Mouse (Mus musculus): ENCODE measurements around the gene Zdhhc16. TPM values are rescaled to one million over a fixed set of nuclear protein-coding genes. Genes with fewer than 3 reads are reported as not detected.

The Zdhhc16 gene
- polyA plus RNA-seq, 1 experiment: 176 TPM

DNA sequence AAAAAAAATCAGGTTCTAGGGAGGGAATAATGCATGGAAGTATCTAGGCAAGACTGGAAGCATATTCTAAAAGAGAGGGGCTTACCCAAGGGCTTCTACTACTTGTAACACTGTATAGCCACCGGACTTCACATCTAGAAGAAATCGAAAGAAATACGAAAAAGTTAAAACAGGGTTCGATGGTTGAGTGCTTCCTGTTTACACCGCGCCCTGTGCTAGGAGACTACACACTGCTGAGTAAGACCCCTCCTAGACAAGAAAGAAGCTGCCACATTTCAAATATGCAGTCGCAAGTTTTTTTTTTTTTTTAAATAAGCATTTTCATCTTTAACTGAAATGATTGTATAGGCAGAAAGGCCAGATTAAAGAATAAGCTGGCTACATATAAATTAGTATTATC lies 36.3 kb downstream of the Zdhhc16 start:
- peaks cover 39% of the 10 kb centered on the region for H3K36me3 ChIP-seq (ENCODE audit: control insufficient read depth, insufficient read depth, low read length)
- H3K4me1 ChIP-seq (replicated peaks; ENCODE audit: control insufficient read depth, insufficient read depth, low read length): peaks cover 7% of the 10 kb centered on the region
- DNase-seq: peak; percentile 16
- TF ChIP-seq CTCF (IDR thresholded peaks at IDR 0.05; ENCODE audit: borderline replicate concordance, control insufficient read depth, extremely low read depth, insufficient read depth, low read length, poor library complexity) (no peak), POLR2A (IDR thresholded peaks at IDR 0.05; ENCODE audit: control insufficient read depth, extremely low read depth, insufficient read depth, low read length, poor library complexity) (no peak)
- H3K27ac ChIP-seq (ENCODE audit: control insufficient read depth, insufficient read depth, low read length): no peak overlapping the region
- H3K27me3 ChIP-seq (ENCODE audit: control insufficient read depth, insufficient read depth, low read length): no peaks in the 10 kb centered on the region
- H3K4me3 ChIP-seq (ENCODE audit: control insufficient read depth, insufficient read depth, low read length): no peak overlapping the region
- 47% methylated on average over 7 of the region's 7 CpGs for WGBS

DNA sequence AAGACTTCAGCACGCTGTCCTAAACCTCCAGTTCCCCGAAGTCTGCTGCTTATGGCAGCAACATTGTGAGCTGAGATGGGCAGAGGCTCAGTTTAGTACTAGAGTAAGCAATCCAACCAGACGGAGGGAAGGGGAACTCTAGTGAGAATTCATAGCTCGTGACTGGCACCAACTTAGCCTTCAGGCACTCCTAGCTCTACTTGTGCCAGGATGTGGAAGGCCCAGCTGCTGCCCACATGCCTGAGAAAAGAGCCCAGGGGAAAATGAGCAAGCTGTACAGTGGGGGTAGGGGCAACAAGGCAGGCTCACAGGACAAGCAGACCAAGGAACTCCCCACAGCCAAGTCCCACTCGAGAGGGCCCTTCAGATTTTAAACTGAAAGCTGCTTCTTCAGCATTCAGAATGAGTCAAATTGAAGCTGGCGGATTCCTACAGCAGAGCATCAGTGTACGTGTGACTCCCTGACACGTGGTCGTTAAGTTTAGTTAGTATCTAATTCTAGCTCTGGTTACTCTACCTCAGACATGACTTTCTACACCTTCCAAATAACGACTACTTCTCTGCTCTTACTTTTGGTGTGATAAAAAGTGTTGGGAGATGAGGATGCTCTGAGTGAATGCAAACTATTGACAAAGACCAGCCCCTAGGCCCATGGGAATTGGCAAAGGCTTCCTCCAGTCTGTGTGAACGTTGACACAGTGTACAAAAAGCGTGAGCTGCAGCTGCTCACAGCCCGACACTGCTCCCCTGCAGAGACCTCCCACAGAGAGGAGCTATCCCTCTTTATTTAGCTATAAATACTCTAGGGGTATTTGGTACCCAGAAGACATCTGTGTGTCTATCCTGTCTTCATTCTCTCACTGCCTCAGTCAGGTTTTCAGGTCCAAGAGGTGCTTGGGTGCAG lies 40.9 kb downstream of the Zdhhc16 start:
- TF ChIP-seq POLR2A (IDR thresholded peaks at IDR 0.05; ENCODE audit: control insufficient read depth, extremely low read depth, insufficient read depth, low read length, poor library complexity) (no peak), CTCF (IDR thresholded peaks at IDR 0.05; ENCODE audit: borderline replicate concordance, control insufficient read depth, extremely low read depth, insufficient read depth, low read length, poor library complexity) (no peak)

GRCm38 (mm10) chr19:41980422-41980818 lies 47.1 kb downstream of the Zdhhc16 start:
- Histone ChIP-seq H3K36me3 (ENCODE audit: control insufficient read depth, insufficient read depth, low read length) (no peaks in the 10 kb centered on the region), H3K4me3 (ENCODE audit: control insufficient read depth, insufficient read depth, low read length) (peak overlapping the region; percentile 68), H3K27ac (ENCODE audit: control insufficient read depth, insufficient read depth, low read length) (peak overlapping the region; percentile 39; the same call in 1 of the 2 replicates), H3K27me3 (ENCODE audit: control insufficient read depth, insufficient read depth, low read length) (no peaks in the 10 kb centered on the region), H3K4me1 (replicated peaks; ENCODE audit: control insufficient read depth, insufficient read depth, low read length) (peaks cover 6% of the 10 kb centered on the region)
- 1% methylated on average over 16 of the region's 16 CpGs for WGBS
- no peak for DNase-seq
- TF ChIP-seq POLR2A (IDR thresholded peaks at IDR 0.05; ENCODE audit: control insufficient read depth, extremely low read depth, insufficient read depth, low read length, poor library complexity): no peak
- TF ChIP-seq CTCF (IDR thresholded peaks at IDR 0.05; ENCODE audit: borderline replicate concordance, control insufficient read depth, extremely low read depth, insufficient read depth, low read length, poor library complexity): no peak

More for the DNA sequence above, 40.9 kb downstream of the Zdhhc16 start:
- peaks cover 6% of the 10 kb centered on the region for H3K4me1 ChIP-seq (replicated peaks; ENCODE audit: control insufficient read depth, insufficient read depth, low read length)
- no peaks in the 10 kb centered on the region for H3K27me3 ChIP-seq (ENCODE audit: control insufficient read depth, insufficient read depth, low read length)
- DNase-seq: no peak
- 0 out of 2 replicates have a peak, but pooled peaks cover 6% of the 10 kb centered on the region for H3K36me3 ChIP-seq (ENCODE audit: control insufficient read depth, insufficient read depth, low read length)
- 94% methylated on average over 13 of the region's 13 CpGs for WGBS
- no peak overlapping the region for H3K27ac ChIP-seq (ENCODE audit: control insufficient read depth, insufficient read depth, low read length)
- H3K4me3 ChIP-seq (ENCODE audit: control insufficient read depth, insufficient read depth, low read length): no peak overlapping the region

DNA sequence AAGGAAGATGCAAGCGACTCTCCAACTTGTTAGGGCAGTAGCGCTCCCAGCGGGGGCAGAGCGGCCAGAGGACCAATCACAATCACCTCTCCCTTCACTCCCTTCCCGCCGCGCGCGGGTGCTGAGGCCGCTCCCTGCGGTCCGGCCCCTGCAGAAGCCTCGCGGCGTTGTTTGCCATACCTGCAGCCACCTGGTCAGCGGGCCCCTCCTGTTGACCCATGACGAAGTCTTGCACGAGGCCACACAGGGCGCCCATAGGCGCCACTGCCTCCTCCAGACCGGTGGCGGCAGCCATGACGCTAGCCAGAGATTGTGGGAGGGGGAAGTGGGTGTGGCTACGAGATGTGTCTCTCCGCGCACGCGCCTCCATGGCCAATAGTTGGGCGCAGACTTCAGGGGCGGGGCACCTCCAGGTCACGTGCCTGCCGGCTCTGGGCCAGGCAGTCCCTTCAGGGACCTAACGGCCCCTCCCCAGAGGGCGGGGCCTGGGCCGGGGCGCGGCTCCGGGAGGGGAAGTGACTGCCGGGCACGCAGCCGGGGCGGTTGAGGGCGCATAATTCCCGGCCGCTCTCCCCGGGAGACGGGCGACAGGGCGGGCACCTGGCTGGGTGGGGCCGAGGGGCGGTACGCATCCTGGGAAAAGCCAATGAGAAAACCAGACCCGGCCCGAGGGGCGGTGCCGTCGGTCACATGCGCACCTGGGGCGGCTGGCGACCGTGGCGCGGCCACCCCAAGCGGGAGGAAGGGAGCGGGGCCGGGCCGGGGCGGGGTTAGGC lies 47.7 kb downstream of the Zdhhc16 start, which contains the start of gene Mms19:
TSS of gene Mms19 (minus strand) at position 339 of the 776 bp plus-strand sequence.
- Histone ChIP-seq H3K4me3 (ENCODE audit: control insufficient read depth, insufficient read depth, low read length) (peak within 1 kb of the TSS; percentile 68), H3K27me3 (ENCODE audit: control insufficient read depth, insufficient read depth, low read length) (no peaks in the 10 kb centered on the region), H3K4me1 (replicated peaks; ENCODE audit: control insufficient read depth, insufficient read depth, low read length) (peaks cover 6% of the 10 kb centered on the region), H3K27ac (ENCODE audit: control insufficient read depth, insufficient read depth, low read length) (peak within 1 kb of the TSS; percentile 39; the same call in 1 of the 2 replicates), H3K36me3 (ENCODE audit: control insufficient read depth, insufficient read depth, low read length) (no peaks in the 10 kb centered on the region)
- TF ChIP-seq POLR2A (IDR thresholded peaks at IDR 0.05; ENCODE audit: control insufficient read depth, extremely low read depth, insufficient read depth, low read length, poor library complexity) (peak; percentile 83), CTCF (IDR thresholded peaks at IDR 0.05; ENCODE audit: borderline replicate concordance, control insufficient read depth, extremely low read depth, insufficient read depth, low read length, poor library complexity) (peak; percentile 48; the same call in 1 of the 2 replicates)
- DNase-seq: peak; percentile 100
- under 1% methylated on average over 67 of the region's 68 CpGs for WGBS

DNA sequence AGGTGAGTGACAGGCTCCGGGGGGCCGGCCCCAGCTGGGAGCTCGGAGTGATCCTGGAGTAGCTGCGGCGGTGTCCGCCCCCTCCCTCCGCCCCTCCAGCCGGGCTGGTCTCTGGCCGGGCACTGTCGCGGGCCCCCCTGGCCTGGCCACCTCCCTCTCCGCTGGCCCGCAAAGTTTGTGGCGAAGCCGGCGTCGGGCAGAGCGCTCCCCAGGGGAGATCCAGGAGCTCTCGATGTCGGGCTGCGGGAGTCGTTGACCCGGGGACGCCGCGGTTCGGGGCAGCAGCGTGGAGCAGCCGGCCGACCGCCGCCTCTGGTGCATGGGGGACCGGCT lies 48.3 kb downstream of the Zdhhc16 start, which contains the start of gene Ubtd1:
TSS of gene Ubtd1 (plus strand) at position 169 of the 333 bp plus-strand sequence.
- no peak for DNase-seq
- Histone ChIP-seq H3K4me1 (replicated peaks; ENCODE audit: control insufficient read depth, insufficient read depth, low read length) (peaks cover 6% of the 10 kb centered on the region), H3K27ac (ENCODE audit: control insufficient read depth, insufficient read depth, low read length) (peak within 1 kb of the TSS; percentile 39; the same call in 1 of the 2 replicates), H3K27me3 (ENCODE audit: control insufficient read depth, insufficient read depth, low read length) (no peaks in the 10 kb centered on the region), H3K4me3 (ENCODE audit: control insufficient read depth, insufficient read depth, low read length) (peak within 1 kb of the TSS; percentile 68), H3K36me3 (ENCODE audit: control insufficient read depth, insufficient read depth, low read length) (no peaks in the 10 kb centered on the region)
- TF ChIP-seq CTCF (IDR thresholded peaks at IDR 0.05; ENCODE audit: borderline replicate concordance, control insufficient read depth, extremely low read depth, insufficient read depth, low read length, poor library complexity) (no peak), POLR2A (IDR thresholded peaks at IDR 0.05; ENCODE audit: control insufficient read depth, extremely low read depth, insufficient read depth, low read length, poor library complexity) (no peak)
- under 1% methylated on average over 31 of the region's 33 CpGs for WGBS
